Mouse (Mus musculus) 3134 (cell line): ENCODE data around the gene Sstr4.

Source experiments
- DNase-seq: peaks from one replicate; pipeline ENCODE4 v3.0.0-alpha.2; 2011; ENCODE audit warnings: low spot score; ENCODE audit not compliant: insufficient read length; ENCODE audit errors: extremely low read depth

Gene Sstr4

GRCm38 (mm10) chr2:148393149-148393548 is 2.0 kb upstream of the Sstr4 start:
- DNase-seq = no peak

DNA sequence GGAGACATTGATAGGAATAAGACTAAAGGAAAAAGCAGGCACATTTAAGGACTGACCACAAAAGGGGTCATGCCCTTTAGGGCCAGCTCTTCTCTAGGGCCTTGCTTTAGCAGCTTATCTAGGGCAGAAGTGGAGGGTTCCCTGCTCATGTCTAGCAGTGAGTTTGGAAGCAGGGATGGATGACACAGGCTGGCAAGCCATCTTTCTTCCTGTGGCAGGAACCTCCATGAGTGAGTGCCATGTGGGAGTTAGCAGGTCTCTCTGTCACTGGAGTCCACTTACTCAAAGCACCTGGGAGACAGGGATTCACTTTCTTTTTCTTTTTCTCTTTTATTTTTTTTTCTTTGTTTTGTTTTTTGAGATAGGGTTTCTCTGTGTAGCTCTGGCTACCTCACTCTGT is 1.3 kb upstream of the Sstr4 start:
- DNase-seq = no peak

- DNase-seq = no peak
Measured at GRCm38 (mm10) chr2:148396209-148396608, 1.1 kb downstream of the Sstr4 start.

GRCm38 (mm10) chr2:148397015-148397783 is 2.1 kb downstream of the Sstr4 start:
- DNase-seq = no peak

DNA sequence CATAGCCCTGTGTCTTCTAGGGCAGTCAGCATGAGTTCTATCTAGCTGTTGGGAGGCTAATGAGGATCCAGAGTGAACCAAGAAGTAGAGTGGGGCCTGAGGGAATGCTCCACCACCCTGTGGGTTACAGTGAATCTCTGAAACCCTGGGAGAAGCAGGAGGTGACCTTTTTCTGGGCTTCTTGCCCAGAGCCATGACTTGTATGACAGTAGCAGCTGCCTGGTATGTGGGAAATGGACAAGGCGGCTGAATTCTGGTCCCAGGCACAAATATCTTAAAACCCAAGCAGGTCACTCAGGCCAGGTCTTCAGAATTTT is 2.6 kb downstream of the Sstr4 start:
- DNase-seq = peak; percentile 47

DNA sequence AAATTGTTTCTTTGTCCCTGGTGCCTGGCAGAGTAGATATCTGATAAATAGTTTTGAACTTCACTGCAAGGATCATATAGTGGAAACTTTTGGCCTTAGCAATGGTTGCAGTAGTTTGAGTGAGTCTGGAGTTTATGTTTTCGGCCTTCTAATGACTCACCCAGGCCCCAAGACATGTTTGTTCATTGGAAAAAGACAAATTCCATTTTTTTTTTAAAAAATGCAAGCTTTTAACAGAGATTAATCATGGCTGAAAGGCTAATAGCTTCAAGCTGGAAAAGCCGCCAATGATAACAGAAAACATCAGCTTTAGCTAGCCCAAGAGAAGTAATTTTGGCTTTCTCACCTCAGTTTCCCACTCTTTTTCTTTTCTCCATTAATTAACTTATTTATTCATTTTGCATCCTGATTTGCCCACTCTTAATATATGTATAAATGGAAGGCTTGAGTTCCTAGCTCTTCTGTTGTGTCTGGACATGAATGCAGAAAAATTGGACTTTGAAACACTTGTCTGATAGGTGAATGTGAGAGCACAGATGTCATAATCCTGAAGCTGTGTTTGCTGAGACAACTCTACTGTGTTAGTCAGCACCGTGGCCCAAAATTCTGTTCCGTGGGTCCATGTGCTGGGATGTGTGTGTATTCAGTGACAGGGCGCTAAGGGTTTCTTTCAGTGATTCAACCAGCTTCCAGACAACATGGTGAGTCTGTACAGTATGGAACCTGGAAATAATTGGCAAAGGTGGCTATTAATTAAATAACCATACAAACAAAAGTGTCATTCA is 3.9 kb downstream of the Sstr4 start:
- no peak for DNase-seq

GRCm38 (mm10) chr2:148402227-148402626 is 7.1 kb downstream of the Sstr4 start:
- peak; percentile 39 for DNase-seq

- DNase-seq = no peak
Measured at GRCm38 (mm10) chr2:148404906-148405305, 9.8 kb downstream of the Sstr4 start.

- DNase-seq = peak; percentile 71
Measured at GRCm38 (mm10) chr2:148406160-148406970, 11.2 kb downstream of the Sstr4 start.

GRCm38 (mm10) chr2:148406971-148407869 is 12.1 kb downstream of the Sstr4 start:
- peak; percentile 79 for DNase-seq

DNA sequence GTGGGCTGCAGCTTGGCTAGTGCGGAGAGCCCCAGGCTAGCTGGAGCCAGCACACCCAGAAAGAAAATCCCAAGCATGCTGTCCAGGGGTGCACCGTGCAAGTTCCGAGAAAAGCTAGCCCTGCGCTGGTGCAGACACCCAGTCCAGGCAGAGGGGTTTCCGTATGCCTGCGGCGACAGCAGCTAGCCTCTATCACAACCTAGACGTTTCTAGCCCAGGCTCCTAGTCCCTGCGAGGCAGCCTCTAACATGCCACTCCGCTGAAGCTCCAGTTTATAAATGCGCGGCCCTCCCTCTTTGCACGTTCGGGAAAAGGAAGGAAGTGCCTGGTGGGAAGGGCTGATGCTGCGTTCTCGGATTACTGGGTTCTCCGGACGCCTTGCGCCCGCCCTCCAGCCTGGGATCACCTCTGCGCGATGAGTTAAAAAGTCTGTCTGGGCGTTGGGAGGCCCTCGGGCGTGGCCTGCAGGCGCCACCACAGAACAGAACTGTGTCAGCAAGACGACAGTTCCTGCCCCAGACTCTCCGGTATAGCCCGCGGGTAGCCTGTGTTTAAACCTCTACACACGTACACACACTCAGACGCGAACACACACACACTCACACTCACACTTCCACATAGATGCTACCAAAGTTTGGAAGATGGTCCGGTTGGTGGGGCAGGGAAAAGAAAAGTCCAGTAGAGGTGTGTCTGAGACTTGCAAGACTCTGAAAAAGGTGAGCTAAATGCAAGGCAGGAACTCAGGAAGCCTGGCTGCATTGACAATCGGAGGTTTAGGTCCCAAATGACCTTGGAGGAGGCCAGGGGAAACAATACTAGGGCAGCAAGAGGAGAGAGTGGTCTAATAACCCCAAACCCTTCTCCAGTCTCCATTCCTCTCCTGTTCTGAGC is 13.0 kb downstream of the Sstr4 start, which contains the start of gene Thbd:
Thbd (minus strand) TSS at position 319 of the 891 bp plus-strand sequence.
- peak; percentile 85 for DNase-seq

- DNase-seq = no peak
Measured at GRCm38 (mm10) chr2:148408761-148409120, 13.6 kb downstream of the Sstr4 start.

DNA sequence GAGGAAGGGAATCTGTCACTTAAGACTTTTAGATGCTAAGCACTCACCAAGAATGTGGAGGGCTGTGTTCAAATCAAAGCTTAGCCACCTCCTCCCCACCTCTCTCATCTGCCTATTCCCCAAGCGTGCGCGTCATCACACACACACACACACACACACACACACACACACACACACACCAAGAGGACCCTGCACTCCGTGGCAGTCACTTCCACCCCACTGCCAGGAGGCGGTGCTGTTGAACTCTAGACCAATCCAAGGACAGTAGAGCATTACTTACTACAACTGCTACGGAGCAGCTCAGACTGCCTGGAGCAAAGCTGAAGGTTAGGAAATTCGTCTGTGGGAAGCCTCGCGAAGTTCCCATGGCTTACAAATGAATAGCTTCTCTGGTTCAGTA is 14.0 kb downstream of the Sstr4 start:
- peak; percentile 72 for DNase-seq

GRCm38 (mm10) chr2:148409821-148410220 is 14.7 kb downstream of the Sstr4 start:
- DNase-seq = no peak

DNA sequence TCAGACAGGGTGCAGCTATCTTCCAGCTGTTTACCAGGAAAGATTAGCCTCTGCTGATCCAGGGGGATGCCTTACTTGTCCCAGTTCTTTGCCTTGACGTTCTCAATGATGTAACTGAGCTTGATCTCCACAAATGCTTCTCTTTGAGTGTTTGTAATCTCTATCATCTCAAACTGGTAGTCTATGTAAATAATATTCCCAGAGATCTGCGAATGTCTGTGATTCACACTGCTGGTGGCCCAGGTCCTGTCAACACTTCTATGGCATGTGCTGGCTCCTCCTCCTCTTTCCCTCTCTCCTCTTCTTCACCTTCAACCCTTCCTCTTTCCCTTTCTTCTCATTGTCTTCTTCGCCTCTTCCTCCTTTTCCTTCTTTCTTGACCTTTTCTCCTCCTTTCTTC is 24.0 kb downstream of the Sstr4 start:
- no peak for DNase-seq

DNA sequence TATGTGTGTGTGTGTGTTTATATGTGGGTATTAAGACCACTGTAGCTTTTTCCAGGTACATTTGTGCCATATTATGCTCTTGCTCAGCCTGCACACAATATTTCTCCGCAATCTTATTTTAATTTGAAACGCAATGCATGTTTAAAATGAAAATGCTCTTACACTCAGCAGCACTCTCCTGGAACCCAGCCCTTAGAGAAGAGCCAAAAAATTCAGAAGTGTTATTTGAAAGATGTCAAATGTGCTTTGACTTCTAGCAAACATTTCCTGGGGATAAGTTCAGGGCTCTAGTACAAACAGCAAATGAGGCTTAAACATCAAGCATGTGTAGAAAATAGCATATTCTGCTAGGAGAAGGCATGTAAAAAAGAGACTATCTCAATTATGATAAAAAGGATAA is 24.6 kb downstream of the Sstr4 start:
- no peak for DNase-seq

- DNase-seq = no peak
Measured at GRCm38 (mm10) chr2:148421112-148421511, 26.0 kb downstream of the Sstr4 start.

DNA sequence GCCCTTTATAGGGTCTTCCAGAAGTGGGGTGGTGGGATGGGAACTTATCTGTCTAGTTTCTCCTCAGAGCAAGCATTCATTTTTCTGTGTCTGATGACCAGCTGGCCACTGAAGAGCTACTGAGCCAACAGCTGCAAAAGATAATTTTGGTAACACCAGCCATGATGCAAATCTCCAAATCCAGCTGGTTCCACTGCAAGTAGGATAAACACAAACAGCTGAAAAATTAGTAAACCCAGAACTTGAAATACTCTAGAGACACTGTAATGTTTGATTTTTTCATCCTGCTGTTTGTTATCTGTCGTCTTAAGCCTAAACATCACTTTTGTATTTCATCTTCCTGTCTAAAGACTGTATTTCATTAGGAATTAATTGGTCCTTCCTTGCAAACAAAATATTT is 26.6 kb downstream of the Sstr4 start:
- DNase-seq = no peak

DNA sequence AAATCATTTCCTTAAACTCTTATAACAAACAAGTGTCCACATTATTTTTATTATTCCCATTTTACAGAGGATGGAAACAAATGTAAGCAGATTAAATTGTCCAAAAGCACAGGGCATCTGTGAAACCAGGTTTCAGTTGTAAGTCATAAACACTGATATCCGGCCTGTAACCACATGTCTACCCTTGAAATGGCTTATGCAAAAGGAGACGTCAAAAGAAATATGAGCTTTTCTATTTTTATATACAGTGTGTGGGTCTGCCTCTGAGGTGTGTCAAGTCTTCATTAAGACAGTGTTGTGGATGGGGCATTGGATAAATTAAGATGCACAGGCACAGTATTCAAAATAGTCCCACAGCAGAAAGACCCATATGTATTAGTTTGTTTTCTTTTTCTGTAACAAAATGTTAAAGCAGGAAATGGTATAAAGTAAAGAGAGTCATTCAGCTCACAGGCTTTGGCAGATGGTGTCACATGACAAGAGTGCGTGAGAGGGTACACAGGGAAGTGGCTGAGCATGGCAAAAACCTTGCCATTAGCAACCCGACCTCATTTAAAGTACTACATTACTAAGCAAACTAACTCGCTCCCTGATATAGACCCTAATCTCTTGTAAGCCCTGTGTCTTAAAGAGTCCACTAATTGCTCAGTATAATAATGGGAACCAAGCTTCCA is 30.7 kb downstream of the Sstr4 start:
- DNase-seq = no peak
